Mouse (Mus musculus) lung, embryonic 14.5 days (tissue): ENCODE measurements around the gene Ikzf1. TPM values are rescaled to one million over a fixed set of nuclear protein-coding genes. Genes with fewer than 3 reads are reported as not detected.

Experiments used
- ATAC-seq: fragments of 200-750 bp; cut with Nextera tagmentation; 2 replicates; pipeline ENCODE4 v1.8.0; 2017; ENCODE audit warnings: mild to moderate bottlenecking, moderate TSS enrichment, moderate library complexity; ENCODE audit not compliant: insufficient read depth
- DNase-seq: peaks from one replicate; pipeline ENCODE4 v3.0.0-alpha.2; 2015
- H3K27ac ChIP-seq: fragments of 300-500 bp; sonication (generic); 2 replicates; pipeline ENCODE4 v1.5.1; 2014; ENCODE audit warnings: low read depth, mild to moderate bottlenecking, moderate library complexity
- H3K27me3 ChIP-seq: fragments of 300-500 bp; sonication (generic); 2 replicates; pipeline ENCODE4 v1.6.1; 2014; ENCODE audit warnings: low read length, control low read depth; ENCODE audit not compliant: insufficient read depth
- H3K36me3 ChIP-seq: fragments of 300-500 bp; sonication (generic); 2 replicates; pipeline ENCODE4 v1.6.1; 2014; ENCODE audit warnings: control low read depth; ENCODE audit not compliant: insufficient read depth
- H3K4me1 ChIP-seq: fragments of 300-500 bp; sonication (generic); 2 replicates; pipeline ENCODE4 v1.6.1; 2014; ENCODE audit warnings: antibody characterized with exemption, control low read depth; ENCODE audit not compliant: insufficient read depth
- H3K4me2 ChIP-seq: fragments of 300-500 bp; sonication (generic); 2 replicates; pipeline ENCODE4 v1.6.1; 2014; ENCODE audit warnings: mild to moderate bottlenecking
- H3K4me3 ChIP-seq: fragments of 300-500 bp; sonication (generic); 2 replicates; pipeline ENCODE4 v1.5.1; 2014; ENCODE audit warnings: low read depth, low read length
- H3K9ac ChIP-seq: fragments of 300-500 bp; sonication (generic); 2 replicates; pipeline ENCODE4 v1.6.1; 2014
- H3K9me3 ChIP-seq: fragments of 300-500 bp; sonication (generic); 2 replicates; pipeline ENCODE4 v1.6.1; 2016; ENCODE audit warnings: low read depth, low read length, control low read depth
- CTCF ChIP-seq: IDR thresholded peaks from 2 replicates; pipeline ENCODE4 v1.5.1; 2016; ENCODE audit warnings: antibody characterized with exemption, low read depth
- WGBS: fragments of 180-500 bp; shearing (Covaris S2); extraction: QIAGEN DNeasy Blood & Tissue Kit; methylation state at CpG from one replicate; pipeline ENCODE4 v1.1.7; 2014; 5-methylcytosine and 5-hydroxymethylcytosine counted together
- polyA plus RNA-seq: library from polyadenylated mRNA; unstranded; fragments of >200 nt; fragmentation: Nextera tagmentation; extraction: Ambion mirVana; gene quantifications from 2 replicates; pipeline ENCODE4 v1.2.1, GENCODE M21; 2014

The Ikzf1 gene
- polyA plus RNA-seq, 1 experiment from 2014 or later = 2.4 TPM

- WGBS = 94% methylated on average over 6 of the region's 6 CpGs
- no peak for DNase-seq
- TF ChIP-seq CTCF = no peak
- no peak overlapping the region for H3K4me2 ChIP-seq
- no peaks in the 10 kb centered on the region for H3K9me3 ChIP-seq
- no peaks in the 10 kb centered on the region for H3K36me3 ChIP-seq
- no peaks in the 10 kb centered on the region for H3K27me3 ChIP-seq
- H3K9ac ChIP-seq = no peak overlapping the region
- H3K27ac ChIP-seq = no peak overlapping the region
- H3K4me1 ChIP-seq = no peaks in the 10 kb centered on the region
- H3K4me3 ChIP-seq = no peak overlapping the region
- ATAC-seq = no peak
Measured at GRCm38 (mm10) chr11:11709311-11709710, 24.5 kb downstream of the Ikzf1 start.

- Histone ChIP-seq H3K27ac (no peak overlapping the region), H3K9ac (no peak overlapping the region), H3K36me3 (no peaks in the 10 kb centered on the region), H3K9me3 (no peaks in the 10 kb centered on the region), H3K27me3 (no peaks in the 10 kb centered on the region), H3K4me2 (no peak overlapping the region), H3K4me1 (no peaks in the 10 kb centered on the region), H3K4me3 (no peak overlapping the region)
- ATAC-seq = no peak
- no peak for DNase-seq
- no peak for TF ChIP-seq CTCF
Measured at GRCm38 (mm10) chr11:11710718-11711117, 25.9 kb downstream of the Ikzf1 start.

DNA sequence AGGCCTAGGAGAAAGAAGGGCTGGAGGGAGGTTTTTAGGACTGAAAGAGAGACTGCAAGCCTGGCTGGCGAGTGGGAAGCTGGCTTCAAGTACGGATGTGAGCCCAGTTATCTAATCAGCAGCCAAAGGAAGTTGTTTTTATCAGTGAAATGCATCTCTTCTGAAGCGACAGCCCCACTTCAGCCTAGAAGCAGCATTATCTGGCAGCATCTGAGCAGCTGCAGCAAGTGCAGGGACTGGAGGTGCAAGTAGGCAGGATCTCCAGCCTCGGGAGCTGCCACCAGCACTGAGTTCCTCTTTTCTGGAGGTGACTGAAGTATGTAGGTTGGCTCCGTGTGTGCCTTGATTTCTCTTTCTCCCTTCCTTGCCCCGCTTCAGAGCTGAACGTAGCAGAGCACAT, 26.9 kb downstream of the Ikzf1 start:
- no peak for TF ChIP-seq CTCF
- Histone ChIP-seq H3K27me3 (no peaks in the 10 kb centered on the region), H3K4me2 (no peak overlapping the region), H3K36me3 (no peaks in the 10 kb centered on the region), H3K4me3 (no peak overlapping the region), H3K27ac (no peak overlapping the region), H3K9ac (no peak overlapping the region), H3K9me3 (no peaks in the 10 kb centered on the region), H3K4me1 (no peaks in the 10 kb centered on the region)
- DNase-seq = no peak
- no peak for ATAC-seq
- 43% methylated on average over 7 of the region's 7 CpGs for WGBS

- no peaks in the 10 kb centered on the region for H3K4me1 ChIP-seq
- no peaks in the 10 kb centered on the region for H3K27me3 ChIP-seq
- H3K36me3 ChIP-seq = no peaks in the 10 kb centered on the region
- H3K9ac ChIP-seq = no peak overlapping the region
- ATAC-seq = no peak
- no peak overlapping the region for H3K4me3 ChIP-seq
- no peaks in the 10 kb centered on the region for H3K9me3 ChIP-seq
- TF ChIP-seq CTCF = no peak
- H3K4me2 ChIP-seq = no peak overlapping the region
- 63% methylated on average over 2 of the region's 2 CpGs for WGBS
- H3K27ac ChIP-seq = no peak overlapping the region
- DNase-seq = no peak
Measured at GRCm38 (mm10) chr11:11714676-11715075, 29.9 kb downstream of the Ikzf1 start.

DNA sequence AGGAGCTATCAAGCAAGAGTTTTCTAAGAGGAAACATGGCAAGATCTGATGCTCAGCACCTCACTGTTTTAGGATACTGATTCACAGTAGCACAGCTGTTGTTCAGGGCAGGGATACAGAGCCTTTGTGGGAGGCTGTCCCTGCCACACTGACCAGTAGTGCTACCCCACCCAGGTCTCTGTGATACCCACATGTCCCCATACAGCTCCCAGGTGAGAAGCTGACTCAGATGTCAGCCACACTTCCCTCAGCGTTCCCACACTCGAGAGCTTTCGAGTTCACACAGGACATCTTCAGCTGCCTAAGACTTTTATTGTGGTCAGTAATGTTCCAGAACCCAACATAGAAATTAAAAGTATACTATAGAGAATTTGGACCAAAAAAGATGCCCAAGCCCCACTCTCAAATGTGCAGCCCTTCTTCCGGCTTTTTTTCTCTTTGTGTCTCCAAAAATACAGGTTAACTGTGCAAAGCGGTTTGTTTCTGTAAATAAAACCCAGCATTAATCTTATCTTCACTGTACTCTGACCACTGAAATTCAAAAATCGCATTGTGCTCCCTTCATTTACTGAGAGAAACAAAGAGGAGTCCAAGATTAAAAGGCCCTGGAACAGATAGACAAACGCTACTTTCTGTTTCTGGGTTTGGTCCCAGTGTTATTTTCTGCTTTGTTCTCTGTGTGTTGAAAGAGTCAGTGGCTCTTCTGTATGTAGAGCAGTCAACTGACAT, 31.3 kb downstream of the Ikzf1 start:
- 76% methylated on average over 7 of the region's 7 CpGs for WGBS
- Histone ChIP-seq H3K9me3 (no peaks in the 10 kb centered on the region), H3K4me2 (no peak overlapping the region), H3K27ac (no peak overlapping the region), H3K9ac (no peak overlapping the region), H3K4me1 (no peaks in the 10 kb centered on the region), H3K36me3 (no peaks in the 10 kb centered on the region), H3K27me3 (no peaks in the 10 kb centered on the region), H3K4me3 (no peak overlapping the region)
- ATAC-seq = no peak
- no peak for DNase-seq
- no peak for TF ChIP-seq CTCF

GRCm38 (mm10) chr11:11716692-11717037, 31.9 kb downstream of the Ikzf1 start:
- no peak for DNase-seq
- Histone ChIP-seq H3K4me2 (no peak overlapping the region), H3K27ac (no peak overlapping the region), H3K9me3 (no peaks in the 10 kb centered on the region), H3K36me3 (no peaks in the 10 kb centered on the region), H3K4me1 (no peaks in the 10 kb centered on the region), H3K4me3 (no peak overlapping the region), H3K27me3 (no peaks in the 10 kb centered on the region), H3K9ac (no peak overlapping the region)
- TF ChIP-seq CTCF = no peak
- ATAC-seq = no peak
- 72% methylated on average over 2 of the region's 2 CpGs for WGBS

GRCm38 (mm10) chr11:11717606-11718167, 32.9 kb downstream of the Ikzf1 start:
- 74% methylated on average over 4 of the region's 4 CpGs for WGBS
- DNase-seq (no peak), ATAC-seq (no peak)
- H3K4me2 ChIP-seq = no peak overlapping the region
- H3K27ac ChIP-seq = no peak overlapping the region
- H3K36me3 ChIP-seq = no peaks in the 10 kb centered on the region
- H3K9ac ChIP-seq = no peak overlapping the region
- no peaks in the 10 kb centered on the region for H3K9me3 ChIP-seq
- TF ChIP-seq CTCF = no peak
- H3K4me1 ChIP-seq = no peaks in the 10 kb centered on the region
- H3K27me3 ChIP-seq = no peaks in the 10 kb centered on the region
- H3K4me3 ChIP-seq = no peak overlapping the region
